Mouse (Mus musculus): ENCODE results near the gene Ctnnd2. TPM values are rescaled to one million over a fixed set of nuclear protein-coding genes. Genes with fewer than 3 reads are reported as not detected.
"Not testable (repeated sequence)": the region's sequence is repeated elsewhere in the genome, so short reads cannot be mapped to it uniquely, and the experiment has no call there.

Ctnnd2 gene
- polyA plus RNA-seq (2014; fragmentation: Nextera tagmentation; extraction: Ambion mirVana): 45.1 and 59.1 TPM in 2 replicates

- Histone ChIP-seq H3K9ac (ENCODE audit: low read length) (peak within 1 kb of the TSS; percentile 92), H3K4me3 (ENCODE audit: low read depth, low read length) (peak within 1 kb of the TSS; percentile 77), H3K9me3 (replicated peaks; ENCODE audit: control insufficient read depth, low read length) (no peaks in the 10 kb centered on the region), H3K4me1 (ENCODE audit: control insufficient read depth, insufficient read depth, low read length) (peaks cover 17% of the 10 kb centered on the region), H3K27ac (ENCODE audit: low read depth, low read length) (peak within 1 kb of the TSS; percentile 99), H3K27me3 (replicated peaks; ENCODE audit: control insufficient read depth, insufficient read depth, low read length) (no peaks in the 10 kb centered on the region), H3K36me3 (ENCODE audit: control insufficient read depth, insufficient read depth, low read length) (no peaks in the 10 kb centered on the region), H3K4me2 (ENCODE audit: low read length) (peak within 1 kb of the TSS; percentile 68)
- peak; percentile 88 for ATAC-seq
- DNase-seq (ENCODE audit: low spot score): peak; percentile 92
- under 1% methylated on average over 77 of the region's 136 CpGs for WGBS
These were observed at the start of gene Ctnnd2 for GRCm38 (mm10) chr15:30172391-30173281. Gene Ctnnd2 (plus strand): TSS chr15:30172593.

- H3K9ac ChIP-seq (ENCODE audit: low read length): no peak overlapping the region
- H3K36me3 ChIP-seq (ENCODE audit: control insufficient read depth, insufficient read depth, low read length): no peaks in the 10 kb centered on the region
- no peak overlapping the region for H3K27ac ChIP-seq (ENCODE audit: low read depth, low read length)
- WGBS: 73% methylated on average over 6 of the region's 6 CpGs
- H3K4me2 ChIP-seq (ENCODE audit: low read length): no peak overlapping the region
- H3K27me3 ChIP-seq (replicated peaks; ENCODE audit: control insufficient read depth, insufficient read depth, low read length): no peaks in the 10 kb centered on the region
- no peak for ATAC-seq
- no peaks in the 10 kb centered on the region for H3K9me3 ChIP-seq (replicated peaks; ENCODE audit: control insufficient read depth, low read length)
- H3K4me1 ChIP-seq (ENCODE audit: control insufficient read depth, insufficient read depth, low read length): no peaks in the 10 kb centered on the region
- DNase-seq (ENCODE audit: low spot score): peak; percentile 10
- H3K4me3 ChIP-seq (ENCODE audit: low read depth, low read length): no peak overlapping the region
These were observed 41.7 kb upstream of the Ctnnd2 start for GRCm38 (mm10) chr15:30130705-30131104.

- not testable (repeated sequence) for H3K27ac ChIP-seq (ENCODE audit: low read depth, low read length); H3K4me3 ChIP-seq (ENCODE audit: low read depth, low read length); H3K27me3 ChIP-seq (replicated peaks; ENCODE audit: control insufficient read depth, insufficient read depth, low read length); ATAC-seq; H3K4me2 ChIP-seq (ENCODE audit: low read length); H3K9me3 ChIP-seq (replicated peaks; ENCODE audit: control insufficient read depth, low read length); DNase-seq (ENCODE audit: low spot score); H3K36me3 ChIP-seq (ENCODE audit: control insufficient read depth, insufficient read depth, low read length); H3K4me1 ChIP-seq (ENCODE audit: control insufficient read depth, insufficient read depth, low read length); H3K9ac ChIP-seq (ENCODE audit: low read length)
- WGBS: 24% methylated on average over 1 of the region's 1 CpGs
These were observed 32.8 kb upstream of the Ctnnd2 start for GRCm38 (mm10) chr15:30139626-30140025.

- 85% methylated on average over 2 of the region's 2 CpGs for WGBS
- H3K4me1 ChIP-seq (ENCODE audit: control insufficient read depth, insufficient read depth, low read length): no peaks in the 10 kb centered on the region
- ATAC-seq: no peak
These were observed 27.0 kb upstream of the Ctnnd2 start for GRCm38 (mm10) chr15:30145413-30145812.

GRCm38 (mm10) chr15:30152176-30152575 is 20.2 kb upstream of the Ctnnd2 start:
- Histone ChIP-seq H3K36me3 (ENCODE audit: control insufficient read depth, insufficient read depth, low read length) (no peaks in the 10 kb centered on the region), H3K4me1 (ENCODE audit: control insufficient read depth, insufficient read depth, low read length) (no peaks in the 10 kb centered on the region), H3K27me3 (replicated peaks; ENCODE audit: control insufficient read depth, insufficient read depth, low read length) (no peaks in the 10 kb centered on the region), H3K9me3 (replicated peaks; ENCODE audit: control insufficient read depth, low read length) (no peaks in the 10 kb centered on the region), H3K4me3 (ENCODE audit: low read depth, low read length) (no peak overlapping the region), H3K4me2 (ENCODE audit: low read length) (no peak overlapping the region), H3K9ac (ENCODE audit: low read length) (no peak overlapping the region), H3K27ac (ENCODE audit: low read depth, low read length) (no peak overlapping the region)
- 47% methylated on average over 2 of the region's 2 CpGs for WGBS
- DNase-seq (ENCODE audit: low spot score): no peak
- no peak for ATAC-seq

More at GRCm38 (mm10) chr15:30145413-30145812, 27.0 kb upstream of the Ctnnd2 start:
- Histone ChIP-seq H3K36me3 (ENCODE audit: control insufficient read depth, insufficient read depth, low read length) (no peaks in the 10 kb centered on the region), H3K4me2 (ENCODE audit: low read length) (no peak overlapping the region), H3K9me3 (replicated peaks; ENCODE audit: control insufficient read depth, low read length) (no peaks in the 10 kb centered on the region), H3K4me3 (ENCODE audit: low read depth, low read length) (no peak overlapping the region), H3K27me3 (replicated peaks; ENCODE audit: control insufficient read depth, insufficient read depth, low read length) (no peaks in the 10 kb centered on the region), H3K27ac (ENCODE audit: low read depth, low read length) (no peak overlapping the region), H3K9ac (ENCODE audit: low read length) (no peak overlapping the region)
- no peak for DNase-seq (ENCODE audit: low spot score)

- no peak overlapping the region for H3K27ac ChIP-seq (ENCODE audit: low read depth, low read length)
- no peak overlapping the region for H3K4me2 ChIP-seq (ENCODE audit: low read length)
- 90% methylated on average over 1 of the region's 1 CpGs for WGBS
- H3K9ac ChIP-seq (ENCODE audit: low read length): no peak overlapping the region
- H3K4me3 ChIP-seq (ENCODE audit: low read depth, low read length): no peak overlapping the region
- H3K9me3 ChIP-seq (replicated peaks; ENCODE audit: control insufficient read depth, low read length): no peaks in the 10 kb centered on the region
- no peaks in the 10 kb centered on the region for H3K4me1 ChIP-seq (ENCODE audit: control insufficient read depth, insufficient read depth, low read length)
- no peaks in the 10 kb centered on the region for H3K27me3 ChIP-seq (replicated peaks; ENCODE audit: control insufficient read depth, insufficient read depth, low read length)
- ATAC-seq (no peak), DNase-seq (ENCODE audit: low spot score) (no peak)
- H3K36me3 ChIP-seq (ENCODE audit: control insufficient read depth, insufficient read depth, low read length): no peaks in the 10 kb centered on the region
These were observed 14.4 kb upstream of the Ctnnd2 start for GRCm38 (mm10) chr15:30157975-30158374.

GRCm38 (mm10) chr15:30170031-30170430 is 2.4 kb upstream of the Ctnnd2 start:
- no peaks in the 10 kb centered on the region for H3K27me3 ChIP-seq (replicated peaks; ENCODE audit: control insufficient read depth, insufficient read depth, low read length)
- no peaks in the 10 kb centered on the region for H3K36me3 ChIP-seq (ENCODE audit: control insufficient read depth, insufficient read depth, low read length)
- H3K9me3 ChIP-seq (replicated peaks; ENCODE audit: control insufficient read depth, low read length): no peaks in the 10 kb centered on the region
- no peak overlapping the region for H3K27ac ChIP-seq (ENCODE audit: low read depth, low read length)
- DNase-seq (ENCODE audit: low spot score): peak; percentile 27
- H3K4me2 ChIP-seq (ENCODE audit: low read length): no peak overlapping the region
- peaks cover 12% of the 10 kb centered on the region for H3K4me1 ChIP-seq (ENCODE audit: control insufficient read depth, insufficient read depth, low read length)
- no peak overlapping the region for H3K9ac ChIP-seq (ENCODE audit: low read length)
- H3K4me3 ChIP-seq (ENCODE audit: low read depth, low read length): no peak overlapping the region
- no peak for ATAC-seq
- WGBS: 74% methylated on average over 8 of the region's 8 CpGs

GRCm38 (mm10) chr15:30171493-30172195 is 749 bp upstream of the Ctnnd2 start:
- no peaks in the 10 kb centered on the region for H3K9me3 ChIP-seq (replicated peaks; ENCODE audit: control insufficient read depth, low read length)
- H3K36me3 ChIP-seq (ENCODE audit: control insufficient read depth, insufficient read depth, low read length): no peaks in the 10 kb centered on the region
- peak overlapping the region; percentile 99 for H3K27ac ChIP-seq (ENCODE audit: low read depth, low read length)
- H3K4me3 ChIP-seq (ENCODE audit: low read depth, low read length): peak overlapping the region; percentile 77
- peak overlapping the region; percentile 92 for H3K9ac ChIP-seq (ENCODE audit: low read length)
- H3K4me1 ChIP-seq (ENCODE audit: control insufficient read depth, insufficient read depth, low read length): peaks cover 17% of the 10 kb centered on the region
- ATAC-seq (no peak), DNase-seq (ENCODE audit: low spot score) (no peak)
- H3K27me3 ChIP-seq (replicated peaks; ENCODE audit: control insufficient read depth, insufficient read depth, low read length): no peaks in the 10 kb centered on the region
- WGBS: 15% methylated on average over 11 of the region's 11 CpGs
- H3K4me2 ChIP-seq (ENCODE audit: low read length): peak overlapping the region; percentile 68

Data from forebrain, embryonic 14.5 days (tissue).